Mouse (Mus musculus) kidney, embryonic 15.5 days (tissue): Measurements from ENCODE around the gene Slc2a9. TPM values are rescaled to one million over a fixed set of nuclear protein-coding genes. Genes with fewer than 3 reads are reported as not detected.

Experiments
- ATAC-seq: fragments of 200-750 bp; cut with Nextera tagmentation; replicated peaks from 2 replicates; pipeline ENCODE4 v1.8.0; 2017; ENCODE audit warnings: moderate TSS enrichment; ENCODE audit not compliant: low FRiP score
- H3K27ac ChIP-seq: fragments of 300-500 bp; sonication (generic); 2 replicates; pipeline ENCODE4 v1.5.1; 2015; ENCODE audit warnings: mild to moderate bottlenecking, inconsistent platforms
- H3K27me3 ChIP-seq: fragments of 300-500 bp; sonication (generic); 2 replicates; pipeline ENCODE4 v1.6.1; 2015; ENCODE audit warnings: inconsistent platforms
- H3K36me3 ChIP-seq: fragments of 300-500 bp; sonication (generic); 2 replicates; pipeline ENCODE4 v1.6.1; 2015; ENCODE audit warnings: inconsistent platforms
- H3K4me1 ChIP-seq: fragments of 300-500 bp; sonication (generic); 2 replicates; pipeline ENCODE4 v1.6.1; 2015; ENCODE audit warnings: inconsistent platforms
- H3K4me2 ChIP-seq: fragments of 300-500 bp; sonication (generic); 2 replicates; pipeline ENCODE4 v1.6.1; 2015; ENCODE audit warnings: moderate library complexity, mild to moderate bottlenecking, inconsistent platforms
- H3K4me3 ChIP-seq: fragments of 300-500 bp; sonication (generic); replicated peaks from 2 replicates; pipeline ENCODE4 v1.5.1; 2015; ENCODE audit warnings: mild to moderate bottlenecking, inconsistent platforms
- H3K9ac ChIP-seq: fragments of 300-500 bp; sonication (generic); 2 replicates; pipeline ENCODE4 v1.6.1; 2015; ENCODE audit warnings: mild to moderate bottlenecking, inconsistent platforms
- H3K9me3 ChIP-seq: fragments of 300-500 bp; sonication (generic); replicated peaks from 2 replicates; pipeline ENCODE4 v1.6.1; 2016; ENCODE audit warnings: inconsistent platforms
- WGBS: fragments of 180-500 bp; shearing (Covaris S2); methylation state at CpG from one replicate; pipeline ENCODE4 v1.1.7; 2015; ENCODE audit warnings: mixed read lengths; 5-methylcytosine and 5-hydroxymethylcytosine counted together
- polyA plus RNA-seq: library from polyadenylated mRNA; unstranded; fragments of >200 nt; fragmentation: Nextera tagmentation; extraction: Ambion mirVana; gene quantifications from 2 replicates; pipeline ENCODE4 v1.2.1, GENCODE M21; 2015

Gene Slc2a9
- 1.4 and 1.6 TPM in 2 replicates for polyA plus RNA-seq

- Histone ChIP-seq H3K9me3 (no peaks in the 10 kb centered on the region), H3K27ac (no peak within 1 kb of the TSS), H3K9ac (no peak within 1 kb of the TSS), H3K27me3 (no peaks in the 10 kb centered on the region), H3K4me2 (no peak within 1 kb of the TSS), H3K4me3 (no peak within 1 kb of the TSS), H3K4me1 (peaks cover 14% of the 10 kb centered on the region; the same call in 1 of the 2 replicates), H3K36me3 (no peaks in the 10 kb centered on the region)
- 90% methylated on average over 4 of the region's 4 CpGs for WGBS
- ATAC-seq: no peak
Observed at GRCm38 (mm10) chr5:38502992-38503391, at the start of gene Slc2a9. TSS of gene Slc2a9 (minus strand) at chr5:38503143.

GRCm38 (mm10) chr5:38552615-38553014, 49.7 kb upstream of the Slc2a9 start:
- Histone ChIP-seq H3K4me2 (no peak overlapping the region), H3K4me1 (peaks cover 28% of the 10 kb centered on the region), H3K36me3 (peaks cover 92% of the 10 kb centered on the region), H3K4me3 (no peak overlapping the region), H3K9me3 (no peaks in the 10 kb centered on the region), H3K27me3 (no peaks in the 10 kb centered on the region), H3K27ac (no peak overlapping the region), H3K9ac (no peak overlapping the region)
- 78% methylated on average over 3 of the region's 3 CpGs for WGBS
- no peak for ATAC-seq

- no peak overlapping the region for H3K9ac ChIP-seq
- peaks cover 93% of the 10 kb centered on the region for H3K36me3 ChIP-seq
- no peaks in the 10 kb centered on the region for H3K27me3 ChIP-seq
- H3K9me3 ChIP-seq: no peaks in the 10 kb centered on the region
- no peak for ATAC-seq
- peak overlapping the region; percentile 79 for H3K27ac ChIP-seq
- H3K4me2 ChIP-seq: no peak overlapping the region
- no peak overlapping the region for H3K4me3 ChIP-seq
- H3K4me1 ChIP-seq: peaks cover 28% of the 10 kb centered on the region
- 70% methylated on average over 1 of the region's 1 CpGs for WGBS
Observed at GRCm38 (mm10) chr5:38550221-38550768, 47.4 kb upstream of the Slc2a9 start.

- Histone ChIP-seq H3K27me3 (no peaks in the 10 kb centered on the region), H3K27ac (peak overlapping the region; percentile 79), H3K9me3 (no peaks in the 10 kb centered on the region), H3K36me3 (peaks cover 93% of the 10 kb centered on the region), H3K4me1 (peaks cover 24% of the 10 kb centered on the region), H3K9ac (no peak overlapping the region), H3K4me3 (no peak overlapping the region), H3K4me2 (no peak overlapping the region)
- ATAC-seq: peak; percentile 38; the same call in 1 of the 2 replicates
- 48% methylated on average over 3 of the region's 3 CpGs for WGBS
Observed at GRCm38 (mm10) chr5:38549461-38549909, 46.5 kb upstream of the Slc2a9 start.

GRCm38 (mm10) chr5:38547375-38547774, 44.4 kb upstream of the Slc2a9 start:
- WGBS: 54% methylated on average over 6 of the region's 6 CpGs
- Histone ChIP-seq H3K4me3 (no peak overlapping the region), H3K27me3 (no peaks in the 10 kb centered on the region), H3K9me3 (no peaks in the 10 kb centered on the region), H3K27ac (no peak overlapping the region), H3K36me3 (peaks cover 98% of the 10 kb centered on the region), H3K9ac (no peak overlapping the region), H3K4me2 (no peak overlapping the region), H3K4me1 (peaks cover 19% of the 10 kb centered on the region)
- no peak for ATAC-seq

- Histone ChIP-seq H3K4me2 (no peak overlapping the region), H3K27ac (no peak overlapping the region), H3K9me3 (no peaks in the 10 kb centered on the region), H3K4me1 (peaks cover 5% of the 10 kb centered on the region), H3K36me3 (peaks cover 100% of the 10 kb centered on the region), H3K9ac (no peak overlapping the region), H3K27me3 (no peaks in the 10 kb centered on the region), H3K4me3 (no peak overlapping the region)
- 50% methylated on average over 5 of the region's 5 CpGs for WGBS
- no peak; the same call in 1 of the 2 replicates for ATAC-seq
Observed at GRCm38 (mm10) chr5:38544423-38545415, 41.8 kb upstream of the Slc2a9 start.

- H3K27ac ChIP-seq: no peak overlapping the region
- peaks cover 100% of the 10 kb centered on the region for H3K36me3 ChIP-seq
- H3K4me2 ChIP-seq: no peak overlapping the region
- H3K9me3 ChIP-seq: no peaks in the 10 kb centered on the region
- no peaks in the 10 kb centered on the region for H3K27me3 ChIP-seq
- H3K4me3 ChIP-seq: no peak overlapping the region
- 84% methylated on average over 4 of the region's 4 CpGs for WGBS
- H3K4me1 ChIP-seq: no peaks in the 10 kb centered on the region
- no peak for ATAC-seq
- no peak overlapping the region for H3K9ac ChIP-seq
Observed at GRCm38 (mm10) chr5:38543496-38544217, 40.7 kb upstream of the Slc2a9 start.

- 89% methylated on average over 3 of the region's 3 CpGs for WGBS
- Histone ChIP-seq H3K4me3 (no peak overlapping the region), H3K4me1 (no peaks in the 10 kb centered on the region), H3K27ac (no peak overlapping the region), H3K36me3 (peaks cover 99% of the 10 kb centered on the region), H3K9ac (no peak overlapping the region), H3K9me3 (no peaks in the 10 kb centered on the region), H3K27me3 (no peaks in the 10 kb centered on the region), H3K4me2 (no peak overlapping the region)
- ATAC-seq: no peak
Observed at GRCm38 (mm10) chr5:38541728-38542127, 38.8 kb upstream of the Slc2a9 start.

- Histone ChIP-seq H3K4me2 (no peak overlapping the region), H3K36me3 (peaks cover 99% of the 10 kb centered on the region), H3K9me3 (no peaks in the 10 kb centered on the region), H3K4me1 (no peaks in the 10 kb centered on the region), H3K27ac (no peak overlapping the region), H3K27me3 (no peaks in the 10 kb centered on the region), H3K9ac (no peak overlapping the region), H3K4me3 (no peak overlapping the region)
- 96% methylated on average over 1 of the region's 1 CpGs for WGBS
- ATAC-seq: no peak
Observed at GRCm38 (mm10) chr5:38540898-38541297, 38.0 kb upstream of the Slc2a9 start.

- H3K9me3 ChIP-seq: no peaks in the 10 kb centered on the region
- 91% methylated on average over 8 of the region's 8 CpGs for WGBS
Observed at GRCm38 (mm10) chr5:38538508-38538907, 35.6 kb upstream of the Slc2a9 start.

GRCm38 (mm10) chr5:38537845-38538244, 34.9 kb upstream of the Slc2a9 start:
- Histone ChIP-seq H3K4me1 (no peaks in the 10 kb centered on the region), H3K27me3 (no peaks in the 10 kb centered on the region), H3K27ac (no peak overlapping the region), H3K4me3 (no peak overlapping the region), H3K4me2 (no peak overlapping the region), H3K36me3 (peaks cover 99% of the 10 kb centered on the region), H3K9ac (no peak overlapping the region), H3K9me3 (no peaks in the 10 kb centered on the region)
- 89% methylated on average over 4 of the region's 4 CpGs for WGBS
- no peak for ATAC-seq

More at GRCm38 (mm10) chr5:38538508-38538907, 35.6 kb upstream of the Slc2a9 start:
- ATAC-seq: no peak
- no peak overlapping the region for H3K4me3 ChIP-seq
- H3K4me1 ChIP-seq: no peaks in the 10 kb centered on the region
- no peak overlapping the region for H3K27ac ChIP-seq
- H3K9ac ChIP-seq: no peak overlapping the region
- H3K36me3 ChIP-seq: peaks cover 99% of the 10 kb centered on the region
- H3K27me3 ChIP-seq: no peaks in the 10 kb centered on the region
- no peak overlapping the region for H3K4me2 ChIP-seq

- Histone ChIP-seq H3K27ac (no peak overlapping the region), H3K4me2 (no peak overlapping the region), H3K9ac (no peak overlapping the region), H3K4me3 (no peak overlapping the region), H3K36me3 (peaks cover 99% of the 10 kb centered on the region), H3K9me3 (no peaks in the 10 kb centered on the region), H3K4me1 (no peaks in the 10 kb centered on the region), H3K27me3 (no peaks in the 10 kb centered on the region)
- no peak for ATAC-seq
- 80% methylated on average over 3 of the region's 3 CpGs for WGBS
Observed at GRCm38 (mm10) chr5:38536822-38537221, 33.9 kb upstream of the Slc2a9 start.
